Mouse (Mus musculus): ENCODE data around the gene Pcsk2. TPM values are rescaled to one million over a fixed set of nuclear protein-coding genes. Genes with fewer than 3 reads are reported as not detected.

Gene Pcsk2
- total and polyA plus RNA-seq, 3 experiments = not detected

DNA sequence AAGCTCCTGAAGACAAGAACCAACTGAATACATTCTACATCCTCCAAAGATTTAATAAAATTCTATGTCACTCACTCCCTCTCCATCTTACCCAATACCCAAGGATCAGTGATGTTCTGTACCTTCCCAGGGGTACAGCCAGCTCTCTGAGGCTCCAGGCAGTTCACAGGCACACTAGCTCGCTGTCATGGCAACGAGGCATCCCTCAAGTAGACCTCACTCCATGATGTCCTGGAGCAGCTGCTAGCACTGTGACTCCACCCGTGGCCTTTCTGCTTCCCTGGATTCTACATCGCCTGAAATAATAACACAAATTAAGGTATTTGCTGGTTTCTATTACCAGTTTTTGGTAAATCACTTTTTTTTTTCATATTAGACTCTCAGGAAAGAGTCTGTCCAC lies 111.0 kb downstream of the Pcsk2 start:
- WGBS = 61% methylated on average over 4 of the region's 4 CpGs
- no peak overlapping the region for H3K4me3 ChIP-seq
- H3K9ac ChIP-seq (ENCODE audit: low read depth, low read length) = no peak overlapping the region
- H3K36me3 ChIP-seq (ENCODE audit: control insufficient read depth, insufficient read depth, low read length) = no peaks in the 10 kb centered on the region
- no peaks in the 10 kb centered on the region for H3K27me3 ChIP-seq (ENCODE audit: control insufficient read depth, insufficient read depth, low read length)
- no peaks in the 10 kb centered on the region for H3K79me2 ChIP-seq (replicated peaks; ENCODE audit: control insufficient read depth, insufficient read depth, low read length)
- DNase-seq = no peak
- TF ChIP-seq EP300 (IDR thresholded peaks at IDR 0.05; ENCODE audit: insufficient read depth, low read depth, low read length) (no peak), CTCF (IDR thresholded peaks at IDR 0.05) (no peak), POLR2A (IDR thresholded peaks at IDR 0.05; ENCODE audit: insufficient read depth, low read depth, low read length) (no peak)
- H3K4me1 ChIP-seq (ENCODE audit: control insufficient read depth, insufficient read depth, low read length) = no peaks in the 10 kb centered on the region
- H3K27ac ChIP-seq = no peak overlapping the region
- intact Hi-C loops (cut with DNase I) = no loop called here

DNA sequence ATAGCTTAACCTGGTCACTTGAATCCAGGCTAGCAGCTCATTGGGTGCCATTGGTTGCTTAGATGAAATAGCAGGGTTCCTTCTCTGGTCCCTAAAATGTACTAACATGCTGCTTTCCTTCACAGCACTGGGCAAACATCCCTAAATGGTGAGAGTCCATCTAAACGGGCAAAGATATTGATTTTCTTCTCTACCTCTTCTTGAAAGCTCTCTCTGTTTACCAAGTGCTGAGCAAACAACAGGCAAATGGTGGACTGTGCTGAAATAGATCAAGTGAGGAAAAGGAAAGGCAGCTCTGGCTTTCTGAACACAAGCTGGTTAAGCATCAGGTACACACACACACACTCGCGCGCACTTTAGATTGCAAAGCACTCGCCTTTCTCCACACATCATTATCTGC lies 120.8 kb downstream of the Pcsk2 start:
- TF ChIP-seq CTCF (IDR thresholded peaks at IDR 0.05) (no peak), POLR2A (IDR thresholded peaks at IDR 0.05; ENCODE audit: insufficient read depth, low read depth, low read length) (no peak), EP300 (IDR thresholded peaks at IDR 0.05; ENCODE audit: insufficient read depth, low read depth, low read length) (no peak)
- WGBS = 70% methylated on average over 5 of the region's 5 CpGs
- no peaks in the 10 kb centered on the region for H3K27me3 ChIP-seq (ENCODE audit: control insufficient read depth, insufficient read depth, low read length)
- no peak overlapping the region for H3K9ac ChIP-seq (ENCODE audit: low read depth, low read length)
- intact Hi-C loops (cut with DNase I) = no loop called here
- no peak for DNase-seq
- H3K4me3 ChIP-seq = no peak overlapping the region
- H3K4me1 ChIP-seq (ENCODE audit: control insufficient read depth, insufficient read depth, low read length) = no peaks in the 10 kb centered on the region
- H3K36me3 ChIP-seq (ENCODE audit: control insufficient read depth, insufficient read depth, low read length) = no peaks in the 10 kb centered on the region
- H3K79me2 ChIP-seq (replicated peaks; ENCODE audit: control insufficient read depth, insufficient read depth, low read length) = no peaks in the 10 kb centered on the region
- H3K27ac ChIP-seq = no peak overlapping the region

DNA sequence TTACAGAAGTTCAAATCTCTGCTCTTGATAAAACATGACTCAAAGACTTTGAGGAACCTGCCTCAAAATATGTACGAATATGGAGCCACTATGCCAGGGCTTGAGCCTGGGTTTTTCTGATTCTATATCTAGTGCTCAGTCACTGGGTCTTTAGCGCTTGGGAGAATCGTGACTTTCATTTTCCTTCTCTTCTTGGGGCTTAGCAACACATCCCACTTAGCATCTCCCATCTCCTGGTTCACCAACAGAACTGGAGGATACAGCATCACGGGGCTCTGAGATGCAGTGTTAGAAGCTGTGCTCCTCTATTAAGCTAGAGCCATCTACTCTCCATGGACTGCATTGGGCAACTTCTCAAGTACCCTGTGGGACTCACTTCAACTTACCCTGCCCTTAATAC lies 131.9 kb downstream of the Pcsk2 start:
- no peak for DNase-seq
- H3K79me2 ChIP-seq (replicated peaks; ENCODE audit: control insufficient read depth, insufficient read depth, low read length) = no peaks in the 10 kb centered on the region
- no peak overlapping the region for H3K27ac ChIP-seq
- 77% methylated on average over 4 of the region's 4 CpGs for WGBS
- H3K27me3 ChIP-seq (ENCODE audit: control insufficient read depth, insufficient read depth, low read length) = no peaks in the 10 kb centered on the region
- H3K36me3 ChIP-seq (ENCODE audit: control insufficient read depth, insufficient read depth, low read length) = no peaks in the 10 kb centered on the region
- no peak overlapping the region for H3K4me3 ChIP-seq
- TF ChIP-seq EP300 (IDR thresholded peaks at IDR 0.05; ENCODE audit: insufficient read depth, low read depth, low read length) (no peak), CTCF (IDR thresholded peaks at IDR 0.05) (no peak), POLR2A (IDR thresholded peaks at IDR 0.05; ENCODE audit: insufficient read depth, low read depth, low read length) (no peak)
- H3K9ac ChIP-seq (ENCODE audit: low read depth, low read length) = no peak overlapping the region
- no peaks in the 10 kb centered on the region for H3K4me1 ChIP-seq (ENCODE audit: control insufficient read depth, insufficient read depth, low read length)
- intact Hi-C loops (cut with DNase I) = no loop called here

DNA sequence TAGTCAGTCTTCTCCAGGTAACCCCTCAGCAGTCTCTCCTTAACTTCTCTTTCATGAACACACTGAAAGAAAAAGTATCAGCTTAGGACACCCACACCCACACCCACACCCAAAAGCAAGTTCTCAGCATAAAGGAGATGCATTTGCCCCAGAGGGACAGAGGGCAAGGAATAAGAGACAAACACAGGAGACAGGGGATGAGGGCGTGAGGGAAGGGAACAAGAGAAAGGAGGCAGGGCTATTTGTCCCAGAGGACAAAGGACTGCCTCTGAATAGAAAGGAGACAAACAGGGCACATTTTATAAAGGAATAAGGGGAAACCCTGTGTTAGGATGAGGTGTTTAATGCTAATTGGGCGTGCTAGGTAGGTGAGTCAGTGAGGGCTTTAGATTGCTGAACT lies 133.6 kb downstream of the Pcsk2 start:
- intact Hi-C loops (cut with DNase I) = no loop called here
- H3K9ac ChIP-seq (ENCODE audit: low read depth, low read length) = no peak overlapping the region
- TF ChIP-seq EP300 (IDR thresholded peaks at IDR 0.05; ENCODE audit: insufficient read depth, low read depth, low read length) = no peak
- TF ChIP-seq POLR2A (IDR thresholded peaks at IDR 0.05; ENCODE audit: insufficient read depth, low read depth, low read length) = no peak
- TF ChIP-seq CTCF (IDR thresholded peaks at IDR 0.05) = no peak
- H3K79me2 ChIP-seq (replicated peaks; ENCODE audit: control insufficient read depth, insufficient read depth, low read length) = no peaks in the 10 kb centered on the region
- H3K4me1 ChIP-seq (ENCODE audit: control insufficient read depth, insufficient read depth, low read length) = no peaks in the 10 kb centered on the region
- DNase-seq = no peak
- no peaks in the 10 kb centered on the region for H3K27me3 ChIP-seq (ENCODE audit: control insufficient read depth, insufficient read depth, low read length)
- no peak overlapping the region for H3K4me3 ChIP-seq
- H3K27ac ChIP-seq = no peak overlapping the region
- H3K36me3 ChIP-seq (ENCODE audit: control insufficient read depth, insufficient read depth, low read length) = no peaks in the 10 kb centered on the region
- 65% methylated on average over 2 of the region's 2 CpGs for whole genome bisulfite sequencing

DNA sequence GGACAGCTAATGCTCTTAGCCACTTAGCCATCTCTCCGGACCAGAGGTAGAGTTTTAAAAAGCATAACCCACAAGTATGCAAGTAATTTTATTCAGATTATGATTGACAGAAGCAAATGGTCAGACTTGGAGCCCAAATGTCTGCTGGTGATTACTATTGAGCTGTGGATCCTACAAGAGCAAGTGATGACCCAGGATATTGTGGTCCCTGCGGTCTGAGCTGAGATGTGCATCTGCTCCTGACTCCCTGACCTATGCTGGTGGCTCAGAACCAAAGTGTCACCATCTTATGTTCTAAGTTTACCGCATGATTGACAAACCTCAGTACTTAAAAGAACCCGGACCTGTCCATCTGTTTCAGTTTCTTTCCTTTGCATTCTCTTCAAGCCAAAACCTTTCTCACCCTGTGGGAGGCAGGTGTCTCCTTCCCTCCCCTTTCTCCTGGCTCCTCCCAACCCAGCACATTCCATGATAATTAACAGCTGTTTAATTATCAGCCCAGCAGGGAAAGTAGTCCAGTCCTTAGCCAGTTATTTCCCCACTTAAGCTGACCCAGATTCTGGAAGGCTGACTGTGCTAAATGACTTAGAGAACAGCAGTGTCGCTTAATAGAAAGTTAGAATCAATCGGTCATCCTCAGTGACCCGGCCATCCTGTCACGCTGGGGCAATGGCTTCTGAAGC lies 136.1 kb downstream of the Pcsk2 start:
- no peaks in the 10 kb centered on the region for H3K79me2 ChIP-seq (replicated peaks; ENCODE audit: control insufficient read depth, insufficient read depth, low read length)
- intact Hi-C loops (cut with DNase I) = no loop called here
- H3K9ac ChIP-seq (ENCODE audit: low read depth, low read length) = no peak overlapping the region
- no peak overlapping the region for H3K27ac ChIP-seq
- no peak for TF ChIP-seq POLR2A (IDR thresholded peaks at IDR 0.05; ENCODE audit: insufficient read depth, low read depth, low read length)
- TF ChIP-seq EP300 (IDR thresholded peaks at IDR 0.05; ENCODE audit: insufficient read depth, low read depth, low read length) = no peak
- no peak for TF ChIP-seq CTCF (IDR thresholded peaks at IDR 0.05)
- WGBS = 56% methylated on average over 8 of the region's 8 CpGs
- H3K4me1 ChIP-seq (ENCODE audit: control insufficient read depth, insufficient read depth, low read length) = no peaks in the 10 kb centered on the region
- DNase-seq = no peak
- no peak overlapping the region for H3K4me3 ChIP-seq
- no peaks in the 10 kb centered on the region for H3K36me3 ChIP-seq (ENCODE audit: control insufficient read depth, insufficient read depth, low read length)
- no peaks in the 10 kb centered on the region for H3K27me3 ChIP-seq (ENCODE audit: control insufficient read depth, insufficient read depth, low read length)

DNA sequence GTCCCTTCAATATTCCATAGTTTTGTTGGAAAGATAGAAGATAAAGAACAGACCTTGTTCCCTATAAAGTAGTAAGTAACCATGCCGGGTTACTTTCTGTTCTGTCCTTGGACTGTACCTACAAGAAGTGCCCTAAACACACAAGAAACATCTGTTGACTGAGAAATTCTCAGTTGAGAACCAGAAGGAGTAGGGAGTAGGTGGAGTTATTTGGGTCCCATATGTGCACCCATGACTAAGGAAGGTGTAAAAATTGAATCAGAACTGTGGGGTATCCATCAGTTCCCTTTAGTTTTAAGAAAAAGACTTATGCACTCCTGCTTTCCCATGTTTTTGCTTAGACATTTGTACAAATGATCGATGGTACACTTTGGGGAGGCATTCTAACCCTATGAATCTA lies 137.6 kb downstream of the Pcsk2 start:
- WGBS = 83% methylated on average over 2 of the region's 2 CpGs
- intact Hi-C loops (cut with DNase I) = no loop called here

More for the DNA sequence above, 137.6 kb downstream of the Pcsk2 start:
- no peaks in the 10 kb centered on the region for H3K27me3 ChIP-seq (ENCODE audit: control insufficient read depth, insufficient read depth, low read length)
- DNase-seq = no peak
- no peak overlapping the region for H3K9ac ChIP-seq (ENCODE audit: low read depth, low read length)
- H3K79me2 ChIP-seq (replicated peaks; ENCODE audit: control insufficient read depth, insufficient read depth, low read length) = no peaks in the 10 kb centered on the region
- TF ChIP-seq EP300 (IDR thresholded peaks at IDR 0.05; ENCODE audit: insufficient read depth, low read depth, low read length) = no peak
- TF ChIP-seq POLR2A (IDR thresholded peaks at IDR 0.05; ENCODE audit: insufficient read depth, low read depth, low read length) = no peak
- TF ChIP-seq CTCF (IDR thresholded peaks at IDR 0.05) = no peak
- no peak overlapping the region for H3K27ac ChIP-seq
- no peaks in the 10 kb centered on the region for H3K4me1 ChIP-seq (ENCODE audit: control insufficient read depth, insufficient read depth, low read length)
- no peak overlapping the region for H3K4me3 ChIP-seq
- no peaks in the 10 kb centered on the region for H3K36me3 ChIP-seq (ENCODE audit: control insufficient read depth, insufficient read depth, low read length)
